ENCODE assay signal across 8 mouse cellular contexts in the genomic region with DNA sequence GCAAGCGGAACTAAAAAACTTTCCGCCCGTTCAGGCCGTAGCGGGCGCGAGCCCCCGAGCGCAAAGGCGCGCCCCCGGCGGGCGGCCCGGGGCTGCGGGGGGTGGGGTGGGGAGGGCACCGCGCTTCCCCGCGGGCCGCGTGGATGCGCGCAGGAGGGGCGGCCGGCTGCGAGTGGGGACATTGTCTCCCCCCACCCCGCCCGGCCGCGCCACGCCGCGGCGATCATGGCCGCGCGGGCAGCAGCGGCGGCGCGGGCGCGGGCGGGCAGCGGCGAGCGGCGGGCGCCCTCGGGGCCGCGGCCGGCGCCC. TPM values are rescaled to one million over a fixed set of nuclear protein-coding genes. Genes with fewer than 3 reads are reported as not detected.
DNase-seq lines count a peak whose midpoint lies in the region; ATAC-seq and TF ChIP-seq lines count a peak whose summit lies in the region.

No protein-coding gene starts in this region.

- no peaks in the 10 kb centered on the region for H3K4me1 ChIP-seq in cerebellum, adult 2 months (ENCODE audit: control insufficient read depth, insufficient read depth, low read length)
- peaks cover 8% of the 10 kb centered on the region; the same call in 1 of the 2 replicates for H3K4me1 ChIP-seq in neural tube, embryonic 11.5 days (ENCODE audit: control insufficient read depth, insufficient read depth, low read length)
- peaks cover 25% of the 10 kb centered on the region for H3K4me1 ChIP-seq in limb, embryonic 10.5 days
- H3K4me1 ChIP-seq in small intestine, adult 2 months (ENCODE audit: control insufficient read depth, insufficient read depth, insufficient read length, low read length): peaks cover 8% of the 10 kb centered on the region; the same call in 1 of the 2 replicates

- TF ChIP-seq POLR2A in cerebellum, adult 2 months (IDR thresholded peaks at IDR 0.05; ENCODE audit: borderline replicate concordance, insufficient read depth, low read length): no peak
- TF ChIP-seq POLR2A in small intestine, adult 2 months (IDR thresholded peaks at IDR 0.05; ENCODE audit: low read depth, low read length): no peak

- H3K9ac ChIP-seq in neural tube, embryonic 11.5 days (ENCODE audit: low read length): peak overlapping the region; percentile 100

- no peak for TF ChIP-seq CTCF in cerebellum, adult 2 months (IDR thresholded peaks at IDR 0.05; ENCODE audit: borderline replicate concordance, insufficient read depth, low read depth, low read length)
- no peak for TF ChIP-seq CTCF in small intestine, adult 2 months (IDR thresholded peaks at IDR 0.05; ENCODE audit: extremely low read depth, insufficient read length, insufficient replicate concordance, low read depth, low read length)

- WGBS in cerebellum, adult 2 months: 6% methylated on average over 42 of the region's 55 CpGs
- WGBS in neural tube, embryonic 11.5 days: 0% methylated on average over 10 of the region's 55 CpGs
- WGBS in limb, embryonic 10.5 days: 11% methylated on average over 43 of the region's 55 CpGs
- WGBS in small intestine, adult 2 months: 7% methylated on average over 54 of the region's 55 CpGs

- H3K4me3 ChIP-seq in cerebellum, adult 2 months (replicated peaks; ENCODE audit: insufficient read depth, low read depth, low read length): peak overlapping the region; percentile 81
- peak overlapping the region; percentile 97 for H3K4me3 ChIP-seq in neural tube, embryonic 11.5 days (ENCODE audit: low read depth, low read length)
- peak overlapping the region; percentile 97 for H3K4me3 ChIP-seq in limb, embryonic 10.5 days
- peak overlapping the region; percentile 78 for H3K4me3 ChIP-seq in small intestine, adult 2 months (ENCODE audit: low read depth, low read length)

- H3K27ac ChIP-seq in cerebellum, adult 2 months (ENCODE audit: insufficient read depth, low read length): peak overlapping the region; percentile 100
- H3K27ac ChIP-seq in neural tube, embryonic 11.5 days (ENCODE audit: low read depth, low read length): peak overlapping the region; percentile 99
- H3K27ac ChIP-seq in limb, embryonic 10.5 days: peak overlapping the region; percentile 100
- H3K27ac ChIP-seq in small intestine, adult 2 months (ENCODE audit: insufficient read depth, low read depth, low read length): peak overlapping the region; percentile 88

- no peak for DNase-seq in cerebellum, adult 2 months
- no peak for DNase-seq in neural tube, embryonic 11.5 days (ENCODE audit: low spot score)
- DNase-seq in neural tube, embryonic 10.5 days (ENCODE audit: extremely low spot score, low spot score): no peak
- no peak for DNase-seq in limb, embryonic 10.5 days (ENCODE audit: low spot score)
- no peak for DNase-seq in right cerebral cortex, adult 18-20 months
- no peak for DNase-seq in left cerebral cortex, postnatal 25 days (ENCODE audit: low spot score in 2 of 2)

- intact Hi-C loops in left cerebral cortex, postnatal 25 days (cut with DNase I): loop anchor here (2.0 to 10.0 kb wide), 2 partner anchors 216 to 400 kb away; no protein-coding TSS in a partner anchor

- peak overlapping the region; percentile 85 for H3K4me2 ChIP-seq in neural tube, embryonic 11.5 days (ENCODE audit: low read depth)

- H3K36me3 ChIP-seq in neural tube, embryonic 11.5 days (ENCODE audit: control insufficient read depth, insufficient read depth, low read length): no peaks in the 10 kb centered on the region
- H3K36me3 ChIP-seq in limb, embryonic 10.5 days: no peaks in the 10 kb centered on the region
- H3K36me3 ChIP-seq in small intestine, adult 2 months (ENCODE audit: control insufficient read depth, insufficient read depth, low read length): no peaks in the 10 kb centered on the region

- no peaks in the 10 kb centered on the region for H3K27me3 ChIP-seq in cerebellum, adult 2 months (ENCODE audit: control insufficient read depth, insufficient read depth, low read length)
- H3K27me3 ChIP-seq in neural tube, embryonic 11.5 days (ENCODE audit: control insufficient read depth, insufficient read depth, low read length): no peaks in the 10 kb centered on the region
- H3K27me3 ChIP-seq in limb, embryonic 10.5 days (ENCODE audit: low read depth, poor library complexity, severe bottlenecking): no peaks in the 10 kb centered on the region
- no peaks in the 10 kb centered on the region for H3K27me3 ChIP-seq in small intestine, adult 2 months (ENCODE audit: control insufficient read depth, insufficient read depth, low read length)

- ATAC-seq in cerebellum, adult (ENCODE audit: insufficient number of reproducible peaks, low FRiP score, low TSS enrichment): no peak; the same call in 1 of the 2 replicates
- peak; percentile 36 for ATAC-seq in neural tube, embryonic 11.5 days (ENCODE audit: insufficient read depth, low FRiP score, low TSS enrichment)

- H3K9me3 ChIP-seq in neural tube, embryonic 11.5 days (ENCODE audit: control insufficient read depth, low read length): no peaks in the 10 kb centered on the region
- H3K9me3 ChIP-seq in limb, embryonic 10.5 days (replicated peaks): no peaks in the 10 kb centered on the region

RNA-seq across cellular contexts. Expression of a gene that starts 0.3 kb away (rescaled TPM):
- 25.6 and 28.4 TPM in 2 replicates for polyA plus RNA-seq in cerebellum, adult 2 months (2012; rRNA removed)
- 14.3 and 15.3 TPM in 2 replicates for polyA plus RNA-seq in neural tube, embryonic 11.5 days (2014; fragmentation: Nextera tagmentation; extraction: Ambion mirVana)
- polyA plus RNA-seq in limb, embryonic 10.5 days (2016; fragmentation: Nextera tagmentation; extraction: Ambion mirVana): 10.7 and 12.5 TPM in 2 replicates
- polyA plus RNA-seq in small intestine, adult 2 months (2012; rRNA removed): 37.7 and 59.4 TPM in 2 replicates
- total RNA-seq in left cerebral cortex, postnatal 25 days (2021): 10 to 100 TPM; 73.6 to 79.6 TPM
